Mouse (Mus musculus) ES-Bruce4 (cell line): ENCODE data around the gene Mks1.

Experiments
- CTCF ChIP-seq: IDR thresholded peaks from one replicate; pipeline ENCODE4 v1.8.1; 2011; ENCODE audit warnings: low read depth, low read length
- POLR2A ChIP-seq: IDR thresholded peaks from one replicate; pipeline ENCODE4 v1.8.1; 2011; ENCODE audit warnings: low read length; ENCODE audit not compliant: insufficient read depth

DNA sequence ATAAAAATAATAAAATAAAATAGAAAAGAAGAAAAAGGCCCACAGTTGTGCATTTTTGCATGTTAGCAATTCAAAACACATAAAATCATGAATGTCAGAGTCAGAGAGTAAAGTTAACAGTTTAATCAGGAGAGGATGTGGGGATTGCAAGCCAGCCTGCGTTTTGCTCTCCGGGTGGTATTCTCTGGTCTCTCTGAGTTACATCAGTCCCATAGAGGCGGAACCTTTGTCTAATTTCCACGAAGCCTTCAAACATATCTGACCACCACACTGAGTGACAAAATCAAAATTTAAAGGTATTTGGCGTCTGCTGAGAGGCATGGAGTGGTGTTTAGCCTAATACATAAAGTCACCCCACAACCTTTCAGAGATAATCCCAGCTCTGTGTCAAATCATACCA lies 31.8 kb downstream of the Mks1 start:
- TF ChIP-seq POLR2A (no peak), CTCF (no peak)
